Mouse (Mus musculus) heart, postnatal 0 days (tissue): ENCODE data around the gene Setdb2. TPM values are rescaled to one million over a fixed set of nuclear protein-coding genes. Genes with fewer than 3 reads are reported as not detected.

Experiments used
- ATAC-seq: fragments of 200-750 bp; cut with Nextera tagmentation; 2 replicates; pipeline ENCODE4 v1.8.0; 2017; ENCODE audit warnings: low read depth, moderate number of reproducible peaks, moderate library complexity; ENCODE audit not compliant: insufficient read depth
- DNase-seq: peaks from one replicate; pipeline ENCODE4 v3.0.0-alpha.2; 2016; ENCODE audit warnings: low spot score
- H3K27ac ChIP-seq: fragments of 300-500 bp; sonication (generic); 2 replicates; pipeline ENCODE4 v1.5.1; 2014; ENCODE audit warnings: low read depth, mild to moderate bottlenecking
- H3K27me3 ChIP-seq: fragments of 300-500 bp; sonication (generic); 2 replicates; pipeline ENCODE4 v1.6.1; 2014; ENCODE audit warnings: low read length, mixed read lengths; ENCODE audit not compliant: control insufficient read depth, insufficient read depth
- H3K36me3 ChIP-seq: fragments of 300-500 bp; sonication (generic); replicated peaks from 2 replicates; pipeline ENCODE4 v1.6.1; 2014; ENCODE audit warnings: low read length, mixed read lengths; ENCODE audit not compliant: control insufficient read depth, insufficient read depth
- H3K4me1 ChIP-seq: fragments of 300-500 bp; sonication (generic); 2 replicates; pipeline ENCODE4 v1.6.1; 2014; ENCODE audit warnings: antibody characterized with exemption; ENCODE audit not compliant: control insufficient read depth, insufficient read depth
- H3K4me2 ChIP-seq: fragments of 300-500 bp; sonication (generic); 2 replicates; pipeline ENCODE4 v1.6.1; 2014; ENCODE audit warnings: low read depth, mild to moderate bottlenecking, low read length, moderate library complexity
- H3K4me3 ChIP-seq: fragments of 300-500 bp; sonication (generic); 2 replicates; pipeline ENCODE4 v1.5.1; 2014; ENCODE audit warnings: low read depth, low read length
- H3K9ac ChIP-seq: fragments of 300-500 bp; sonication (generic); replicated peaks from 2 replicates; pipeline ENCODE4 v1.6.1; 2014; ENCODE audit warnings: low read depth, low read length, mixed read lengths
- H3K9me3 ChIP-seq: fragments of 300-500 bp; sonication (generic); replicated peaks from 2 replicates; pipeline ENCODE4 v1.6.1; 2016; ENCODE audit warnings: low read length; ENCODE audit not compliant: control insufficient read depth
- CTCF ChIP-seq: IDR thresholded peaks from 2 replicates; pipeline ENCODE4 v1.5.1; 2016; ENCODE audit warnings: antibody characterized with exemption, control low read depth, low read depth
- EP300 ChIP-seq: IDR thresholded peaks from 2 replicates; pipeline ENCODE4 v1.6.1; 2016; ENCODE audit warnings: antibody characterized with exemption, low read depth
- WGBS: fragments of 180-500 bp; shearing (Covaris S2); extraction: QIAGEN DNeasy Blood & Tissue Kit; methylation state at CpG from one replicate; pipeline ENCODE4 v1.1.7; 2014; 5-methylcytosine and 5-hydroxymethylcytosine counted together
- polyA plus RNA-seq: library from polyadenylated mRNA; unstranded; fragments of >200 nt; fragmentation: Nextera tagmentation; extraction: Ambion mirVana; gene quantifications from 2 replicates; pipeline ENCODE4 v1.2.1, GENCODE M21; 2015
- total RNA-seq: library from RNA; depleted of rRNA; stranded (reverse); fragments of >200 nt; gene quantifications from 2 replicates; pipeline ENCODE4 v1.2.3, GENCODE M21; 2014; ENCODE audit warnings: low replicate concordance; rRNA removed

Gene Setdb2
- total and polyA plus RNA-seq, 2 experiments from 2014 or later = 0.23 to 4.7 TPM

DNA sequence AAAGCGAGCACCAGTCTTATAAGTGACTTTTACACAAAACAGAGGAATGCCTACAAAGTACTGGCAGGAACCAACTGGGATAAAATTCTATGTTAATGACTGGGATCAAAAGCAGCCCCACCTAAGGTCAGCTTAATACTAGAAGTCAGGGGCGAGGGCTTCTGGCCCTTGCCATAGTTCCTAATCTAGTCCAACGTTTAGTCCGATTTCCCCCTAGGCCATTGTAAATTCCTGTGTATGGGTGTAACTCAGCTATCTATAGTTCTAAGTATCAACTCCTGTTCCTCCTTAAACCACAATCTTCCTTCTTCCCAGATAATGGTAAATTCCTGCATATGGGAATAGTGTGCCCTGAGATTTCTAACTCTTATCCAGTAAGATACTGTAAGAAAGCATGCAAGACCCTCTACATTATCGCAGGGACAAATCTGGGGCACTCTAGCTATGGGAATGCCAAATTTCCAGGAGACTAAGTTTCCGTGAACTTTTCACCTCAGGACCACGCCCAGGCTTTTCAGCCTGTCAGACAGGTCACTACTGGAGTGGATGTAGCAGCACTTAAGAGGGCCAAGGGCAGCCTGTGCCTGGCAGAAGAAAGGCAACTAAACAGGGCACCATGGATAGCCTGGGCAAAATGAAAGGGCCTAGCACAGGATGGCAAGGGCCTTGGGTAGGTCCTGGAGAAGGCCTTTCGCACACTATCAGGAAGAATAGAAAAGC lies 74.1 kb downstream of the Setdb2 start:
- Histone ChIP-seq H3K9me3 (0 out of 2 replicates have a peak, but pooled peaks cover 4% of the 10 kb centered on the region), H3K4me2 (no peak overlapping the region), H3K27ac (no peak overlapping the region), H3K9ac (no peak overlapping the region), H3K4me3 (no peak overlapping the region), H3K36me3 (no peaks in the 10 kb centered on the region), H3K27me3 (no peaks in the 10 kb centered on the region), H3K4me1 (no peaks in the 10 kb centered on the region)
- ATAC-seq (no peak), DNase-seq (no peak)
- 54% methylated on average over 8 of the region's 8 CpGs for WGBS
- TF ChIP-seq CTCF = no peak
- no peak for TF ChIP-seq EP300

DNA sequence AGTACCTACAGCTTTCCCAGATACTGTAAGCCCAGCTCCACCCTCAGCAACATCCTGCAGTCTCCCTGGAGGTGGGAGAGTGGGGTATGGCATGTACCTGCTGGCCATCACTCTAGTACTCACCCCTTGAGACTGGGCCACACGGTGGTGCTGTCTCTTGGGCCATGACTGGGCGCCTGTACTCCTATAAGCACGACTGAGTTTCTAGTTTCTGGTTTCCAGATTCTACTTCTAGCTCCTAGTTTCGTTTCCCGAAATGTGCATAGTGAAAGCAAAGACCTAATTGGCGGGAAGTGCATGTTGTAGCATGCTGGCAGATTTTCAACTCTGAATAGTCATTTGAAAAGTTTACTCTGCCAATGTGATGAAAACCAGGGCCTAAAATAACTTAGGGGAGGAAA lies 75.4 kb downstream of the Setdb2 start, which contains the start of gene Phf11d:
Gene Phf11d (minus strand): TSS at position 227 of the 401 bp plus-strand sequence.
- TF ChIP-seq CTCF (peak; percentile 23; the same call in 1 of the 2 replicates), EP300 (no peak)
- no peaks in the 10 kb centered on the region for H3K27me3 ChIP-seq
- peak within 1 kb of the TSS; percentile 81 for H3K27ac ChIP-seq
- peak within 1 kb of the TSS; percentile 33 for H3K4me3 ChIP-seq
- H3K4me1 ChIP-seq = no peaks in the 10 kb centered on the region
- peak within 1 kb of the TSS; percentile 52 for H3K4me2 ChIP-seq
- peak within 1 kb of the TSS; percentile 41 for H3K9ac ChIP-seq
- H3K36me3 ChIP-seq = no peaks in the 10 kb centered on the region
- 32% methylated on average over 6 of the region's 6 CpGs for WGBS
- DNase-seq (peak; percentile 55), ATAC-seq (peak; percentile 67)
- no peaks in the 10 kb centered on the region for H3K9me3 ChIP-seq

Other genes starting within 250 kb of the Setdb2 start
- 9.5 and 16.3 TPM in 2 replicates for gene Rcbtb1, start 239.7 kb downstream of the Setdb2 start, total RNA-seq
- 7.8 and 8.1 TPM in 2 replicates for gene Rcbtb1, start 239.7 kb downstream of the Setdb2 start, polyA plus RNA-seq
- gene Gm6904, start 180.7 kb downstream of the Setdb2 start, total RNA-seq = not detected in 2 replicates
- gene Gm6904, start 180.7 kb downstream of the Setdb2 start, polyA plus RNA-seq = not detected in 2 replicates
- not detected in 2 replicates for gene Phf11a, start 143.4 kb downstream of the Setdb2 start, total RNA-seq
- 0.12 and 0.15 TPM in 2 replicates for gene Phf11a, start 143.4 kb downstream of the Setdb2 start, polyA plus RNA-seq
- not detected in 2 replicates for gene Phf11b, start 99.5 kb downstream of the Setdb2 start, total RNA-seq
- gene Phf11b, start 99.5 kb downstream of the Setdb2 start, polyA plus RNA-seq = 0.92 and 1.4 TPM in 2 replicates
- gene Phf11d, start 75.4 kb downstream of the Setdb2 start, total RNA-seq = 13.7 and 19.0 TPM in 2 replicates
- gene Phf11d, start 75.4 kb downstream of the Setdb2 start, polyA plus RNA-seq = 5.5 and 6.7 TPM in 2 replicates
- gene Phf11c, start 45.5 kb downstream of the Setdb2 start, total RNA-seq = 0.46 TPM in 1 of 2 replicates, not detected in the other
- gene Phf11c, start 45.5 kb downstream of the Setdb2 start, polyA plus RNA-seq = 0.15 and 0.18 TPM in 2 replicates
- 7.1 and 12.3 TPM in 2 replicates for gene Cab39l, start 88 bp upstream of the Setdb2 start, total RNA-seq
- gene Cab39l, start 88 bp upstream of the Setdb2 start, polyA plus RNA-seq = 12.9 and 15.0 TPM in 2 replicates
- 3.7 and 5.3 TPM in 2 replicates for gene Cdadc1, start 157.1 kb upstream of the Setdb2 start, total RNA-seq
- 30.9 and 32.3 TPM in 2 replicates for gene Cdadc1, start 157.1 kb upstream of the Setdb2 start, polyA plus RNA-seq
- 11.1 and 14.2 TPM in 2 replicates for gene Shisa2, start 184.4 kb upstream of the Setdb2 start, total RNA-seq
- 1.8 and 2.3 TPM in 2 replicates for gene Shisa2, start 184.4 kb upstream of the Setdb2 start, polyA plus RNA-seq